Mouse (Mus musculus) spleen, postnatal 14 days (tissue): ENCODE measurements around the gene Clec3a.
A peak's percentile ranks its signal among the peaks of the same experiment; 100 is the strongest.

ENCODE experiments used
- DNase-seq, 2 experiments: peaks; one replicate each; pipeline ENCODE4 v3.0.0; 2021 to 2022; ENCODE audit warnings: low spot score in 2 of 2

Clec3a gene

DNA sequence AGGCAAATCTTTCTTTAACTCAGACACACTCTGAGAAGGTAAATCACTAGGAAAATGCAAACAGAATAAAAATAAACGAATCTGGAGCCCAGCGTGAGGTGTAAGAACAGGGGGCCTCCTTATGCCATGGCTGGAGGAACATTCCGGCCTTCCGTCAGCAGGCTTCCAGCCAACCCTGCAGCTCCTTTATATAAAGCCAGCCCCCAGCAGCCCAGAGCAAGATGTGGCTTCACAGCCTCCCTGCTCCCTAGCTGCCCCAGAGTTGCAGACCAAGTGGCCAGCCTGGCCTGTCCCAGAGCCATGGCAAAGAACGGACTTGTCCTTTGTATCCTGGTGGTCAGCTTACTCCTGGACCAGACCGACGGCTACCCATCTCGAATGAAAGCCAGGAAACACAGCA is at the start of gene Clec3a:
Gene Clec3a, plus strand, starts transcription at position 301 of the 400 bp plus-strand sequence.
- DNase-seq = no peak

DNA sequence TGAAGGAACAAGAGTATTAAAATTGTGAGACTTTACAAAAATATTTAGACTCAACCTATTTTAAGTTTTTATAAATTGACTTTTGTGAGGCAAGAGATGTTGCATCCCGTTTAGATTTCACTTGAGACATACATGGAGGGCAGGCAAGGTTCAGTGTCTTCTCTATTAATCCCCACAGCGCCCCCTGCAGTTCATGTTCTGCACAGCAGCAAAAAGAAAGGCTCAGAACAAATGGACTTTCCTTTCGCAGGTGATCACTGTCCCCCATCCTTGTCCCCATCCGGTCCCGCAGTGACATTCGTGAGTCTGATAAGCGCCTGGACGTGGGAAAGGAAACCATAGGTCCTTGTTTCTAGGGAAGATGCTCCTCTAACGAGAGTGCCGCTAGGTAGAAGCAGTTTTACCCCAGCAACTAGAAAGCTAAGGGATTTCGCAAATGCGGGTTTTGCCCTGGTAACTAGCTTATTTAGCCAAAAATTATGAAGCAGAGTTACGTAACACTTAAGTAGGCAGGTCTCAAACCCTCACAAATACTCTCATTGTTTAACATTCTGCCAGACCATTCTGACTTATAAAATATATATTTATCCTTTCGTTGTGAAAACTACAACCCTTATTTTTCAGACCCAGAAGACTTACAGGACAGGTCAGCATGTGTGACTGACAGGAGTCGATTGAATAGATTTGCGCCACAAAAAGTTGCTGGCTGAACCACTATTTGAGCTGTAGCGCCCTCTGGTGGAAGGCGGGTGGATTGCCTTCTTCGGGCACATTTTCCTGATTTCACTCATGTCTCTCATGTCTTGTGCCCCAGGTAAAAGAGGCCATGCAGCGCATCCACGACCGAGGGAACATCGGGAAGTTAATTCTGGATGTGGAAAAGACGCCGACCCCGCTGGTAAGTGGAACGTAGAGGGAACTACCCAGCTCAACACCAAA is 48.6 kb upstream of the Clec3a start:
- peak; percentile 11 to 32 for DNase-seq

- no peak for DNase-seq
Measured at GRCm38 (mm10) chr8:114374390-114374789, 43.5 kb upstream of the Clec3a start.

DNA sequence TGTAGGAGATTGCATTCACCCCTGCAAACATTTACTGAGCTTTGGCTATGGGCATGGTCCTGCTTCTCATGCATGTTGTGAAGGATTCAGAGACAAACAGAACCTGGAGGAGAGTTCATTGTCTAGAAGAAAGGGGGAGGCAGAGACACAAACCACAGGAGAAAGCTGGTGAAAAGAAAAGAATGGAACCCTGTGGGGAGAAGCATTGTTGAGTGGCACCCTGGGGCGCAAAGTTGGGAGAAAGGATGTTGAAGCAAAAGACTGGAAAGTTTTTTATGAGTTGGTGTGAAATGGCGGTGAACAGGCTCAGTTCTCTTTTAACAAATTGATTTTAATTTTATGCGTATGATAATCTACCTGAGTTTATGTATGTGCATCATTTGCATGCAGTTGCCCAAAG is 33.7 kb upstream of the Clec3a start:
- no peak for DNase-seq

GRCm38 (mm10) chr8:114387494-114387893 is 30.4 kb upstream of the Clec3a start:
- DNase-seq = no peak

DNA sequence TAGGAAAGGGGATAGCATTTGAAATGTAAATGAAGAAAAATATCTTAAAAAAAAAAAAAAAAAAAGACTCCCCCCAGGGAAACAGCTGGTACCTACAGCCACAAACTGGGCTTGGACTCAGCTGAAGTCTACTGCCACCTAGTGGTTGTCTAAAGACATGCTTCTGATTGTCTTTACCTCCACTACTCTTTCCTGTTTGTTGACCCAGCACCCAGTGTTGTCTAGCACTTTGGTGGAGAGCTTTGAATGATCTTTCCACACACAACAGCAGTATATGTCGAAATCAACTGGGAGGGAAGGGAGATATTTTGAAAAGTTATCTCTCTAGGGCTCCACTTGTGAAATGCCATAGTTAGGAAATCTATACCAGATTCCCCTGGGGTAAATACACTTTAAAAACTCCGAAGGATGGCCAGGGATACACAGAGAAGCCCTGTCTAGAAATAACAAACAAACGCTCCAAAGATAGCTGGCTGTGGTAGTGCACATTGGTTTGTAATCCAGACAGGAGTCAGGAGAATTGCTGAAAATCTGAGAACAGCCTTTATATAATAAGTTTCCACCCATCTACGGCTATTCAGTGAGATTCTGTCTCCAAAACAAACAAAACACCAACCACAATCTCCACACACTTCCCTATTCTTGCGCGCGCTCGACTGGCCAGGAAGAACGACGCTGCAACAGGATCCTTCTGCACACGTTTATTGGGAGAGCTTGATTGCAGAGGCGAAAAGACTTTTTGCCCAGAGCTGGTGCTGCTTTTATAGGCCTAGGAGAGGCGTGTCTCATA is 27.2 kb upstream of the Clec3a start:
- DNase-seq = no peak

- DNase-seq = no peak
Measured at GRCm38 (mm10) chr8:114398326-114398725, 19.6 kb upstream of the Clec3a start.

GRCm38 (mm10) chr8:114399273-114399672 is 18.6 kb upstream of the Clec3a start:
- DNase-seq = no peak

- DNase-seq = no peak
Measured at GRCm38 (mm10) chr8:114401679-114402078, 16.2 kb upstream of the Clec3a start.

DNA sequence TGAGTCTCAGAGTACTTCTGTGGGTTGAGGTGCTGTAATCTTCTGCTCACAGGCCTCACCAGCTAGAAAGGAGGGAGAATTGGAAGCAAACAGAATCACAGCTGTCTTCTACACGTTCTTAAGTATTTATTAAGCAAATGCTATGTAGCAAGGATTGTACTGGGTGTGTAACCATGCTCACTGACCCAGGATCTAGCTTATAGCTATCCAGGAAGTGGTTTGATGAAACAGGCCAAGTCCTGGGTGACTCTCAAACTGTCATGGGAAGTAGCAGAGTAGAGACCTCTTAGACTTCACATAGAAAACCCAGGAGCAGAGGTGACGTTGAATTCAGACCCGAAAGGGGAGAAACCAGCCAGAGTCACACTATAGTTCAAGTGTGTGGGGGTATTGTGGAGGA is 6.5 kb upstream of the Clec3a start:
- DNase-seq = no peak

DNA sequence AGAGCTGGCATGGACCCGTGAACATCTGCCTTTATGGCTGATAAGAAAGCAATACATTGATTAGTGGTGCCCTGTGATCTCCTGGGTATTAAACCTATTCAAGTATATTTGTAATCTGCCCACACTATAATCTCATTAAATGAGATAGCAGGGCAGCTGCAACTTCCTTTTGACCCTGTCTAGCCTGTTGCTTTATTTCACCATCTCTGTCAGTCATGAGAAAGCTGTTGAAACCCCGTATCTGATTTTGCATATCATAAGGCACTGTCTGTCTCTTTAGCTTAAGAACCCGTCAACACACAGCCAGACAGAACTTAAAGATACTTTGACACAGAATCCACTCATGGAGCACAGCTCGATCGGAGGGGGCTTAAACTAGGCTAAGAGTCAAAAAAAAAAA is 600 bp downstream of the Clec3a start:
- no peak for DNase-seq

DNA sequence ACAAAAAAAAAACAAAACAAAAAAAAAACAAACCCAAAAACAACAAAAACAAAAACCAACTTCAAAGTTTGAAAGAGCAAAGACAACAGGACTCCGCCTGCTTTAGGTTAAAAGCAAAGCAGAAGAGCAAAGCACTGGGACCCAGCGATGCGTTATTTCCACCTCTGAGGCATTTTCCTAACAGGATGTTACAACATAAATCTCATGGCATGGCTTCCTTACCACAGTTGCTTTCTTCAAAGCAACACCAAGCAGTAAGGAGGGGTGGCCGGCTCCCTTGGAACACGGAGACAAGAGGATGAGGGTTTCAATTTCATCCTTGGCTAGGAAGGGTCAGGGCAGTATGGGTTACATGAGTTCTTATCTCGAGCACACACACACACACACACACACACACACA is 1.0 kb downstream of the Clec3a start:
- DNase-seq = no peak

GRCm38 (mm10) chr8:114421544-114421943 is 3.7 kb downstream of the Clec3a start:
- DNase-seq = no peak

- DNase-seq = peak; percentile 14 to 48
Measured at GRCm38 (mm10) chr8:114438236-114438635, 20.4 kb downstream of the Clec3a start.

DNA sequence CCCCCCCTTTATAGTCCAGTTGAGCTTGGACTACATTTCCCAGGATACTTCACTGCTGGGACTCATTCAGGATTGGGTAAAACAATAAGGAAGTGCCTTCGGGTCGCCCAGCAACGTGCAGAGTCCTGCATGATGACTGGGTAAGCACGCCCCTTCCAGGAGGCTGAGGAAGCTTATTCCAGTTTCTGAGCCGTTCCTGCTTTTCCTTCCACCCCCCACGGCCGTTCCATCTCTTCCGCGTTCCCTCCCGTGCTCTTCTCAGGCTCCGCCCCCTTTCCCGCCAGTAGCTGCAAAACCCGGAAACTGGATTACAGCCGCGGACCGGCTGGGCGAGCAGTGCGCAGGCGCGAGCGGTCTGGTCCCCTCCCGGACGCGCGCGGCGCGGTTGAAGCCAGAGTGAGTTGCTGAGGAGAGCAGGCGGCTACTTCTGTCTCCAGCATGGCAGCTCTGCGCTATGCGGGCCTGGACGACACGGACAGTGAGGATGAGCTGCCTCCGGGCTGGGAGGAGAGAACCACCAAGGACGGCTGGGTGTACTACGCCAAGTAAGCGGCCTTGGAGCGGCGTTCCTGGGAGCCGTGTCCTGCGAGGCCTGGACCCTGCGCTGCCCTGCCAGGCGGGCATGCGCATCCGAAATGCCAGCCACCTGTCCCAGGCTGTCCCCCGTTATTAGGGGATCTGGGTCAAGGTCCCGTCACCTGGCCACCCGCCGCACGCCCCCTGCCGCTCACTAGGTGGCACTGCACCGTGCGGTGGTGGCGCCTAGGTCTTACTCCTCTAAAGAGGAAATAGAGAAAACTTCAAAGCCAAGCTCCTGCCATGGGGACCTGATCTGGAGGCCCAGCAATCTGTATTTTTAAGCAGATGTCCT is 21.7 kb downstream of the Clec3a start, which contains the start of gene Wwox:
Gene Wwox, plus strand, starts transcription at position 322 of the 871 bp plus-strand sequence.
- DNase-seq = peak; percentile 99

DNA sequence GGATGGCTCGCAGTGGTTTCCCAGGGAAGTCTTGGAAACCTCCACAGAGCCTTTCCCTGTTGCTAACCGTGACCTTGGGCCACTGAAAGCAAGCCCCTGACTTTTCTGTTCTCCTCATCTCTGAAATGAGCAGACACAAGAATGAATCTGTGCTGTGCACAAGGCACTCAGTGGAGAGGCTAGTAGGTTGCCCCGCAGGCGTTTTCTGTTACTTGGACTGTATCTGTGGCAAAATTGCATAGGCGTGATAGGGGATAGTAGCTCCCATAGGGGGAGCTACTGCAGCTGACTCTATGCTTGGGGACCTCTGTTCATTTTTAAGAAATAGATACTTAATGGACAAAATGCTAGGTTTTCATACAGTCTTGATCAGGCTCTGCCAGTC is 22.3 kb downstream of the Clec3a start:
- no peak for DNase-seq

DNA sequence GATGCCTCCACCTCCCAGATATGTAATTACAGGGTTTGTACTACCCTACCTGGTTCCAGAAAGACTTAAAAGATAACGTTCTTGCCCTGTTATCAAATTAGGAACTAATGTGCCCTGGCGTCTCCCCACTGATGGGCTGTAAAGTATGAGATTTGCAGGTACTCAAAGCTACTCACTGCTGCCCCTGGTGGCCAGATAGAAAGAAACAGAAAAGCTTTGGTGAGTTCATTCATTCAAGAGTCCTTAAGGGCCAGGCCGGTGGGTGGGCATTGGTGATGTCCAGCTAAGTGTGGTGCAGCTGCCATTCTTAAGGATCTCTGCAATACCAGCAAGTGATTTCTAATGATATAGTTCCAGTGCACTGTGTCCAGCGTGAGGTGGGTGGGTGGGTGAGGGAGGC is 23.7 kb downstream of the Clec3a start:
- DNase-seq = peak in 1 of 2 experiments; percentile 24

- no peak for DNase-seq
Measured at GRCm38 (mm10) chr8:114446884-114447283, 29.0 kb downstream of the Clec3a start.

GRCm38 (mm10) chr8:114452278-114452677 is 34.4 kb downstream of the Clec3a start:
- no peak for DNase-seq

GRCm38 (mm10) chr8:114452781-114453221 is 34.9 kb downstream of the Clec3a start:
- DNase-seq = peak in 1 of 2 experiments; percentile 21

DNA sequence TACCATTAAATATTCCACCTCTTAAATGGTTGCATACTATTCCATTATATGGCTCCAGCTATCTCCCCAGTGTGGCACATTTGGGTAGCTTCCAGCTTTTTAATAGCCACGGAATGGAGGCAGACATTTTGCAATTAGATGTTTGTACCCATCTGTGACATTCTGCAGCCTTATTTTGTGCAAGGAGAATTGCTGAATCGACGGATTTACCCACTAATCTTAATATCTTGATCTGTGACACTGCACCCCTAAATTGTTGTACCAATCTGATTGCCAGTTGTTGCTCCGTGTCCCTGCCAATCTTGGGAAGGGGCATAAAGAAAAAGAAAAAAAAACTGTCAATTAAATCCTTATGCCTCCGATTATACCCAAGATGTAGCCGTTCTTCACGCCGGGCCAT is 37.4 kb downstream of the Clec3a start:
- DNase-seq = no peak

DNA sequence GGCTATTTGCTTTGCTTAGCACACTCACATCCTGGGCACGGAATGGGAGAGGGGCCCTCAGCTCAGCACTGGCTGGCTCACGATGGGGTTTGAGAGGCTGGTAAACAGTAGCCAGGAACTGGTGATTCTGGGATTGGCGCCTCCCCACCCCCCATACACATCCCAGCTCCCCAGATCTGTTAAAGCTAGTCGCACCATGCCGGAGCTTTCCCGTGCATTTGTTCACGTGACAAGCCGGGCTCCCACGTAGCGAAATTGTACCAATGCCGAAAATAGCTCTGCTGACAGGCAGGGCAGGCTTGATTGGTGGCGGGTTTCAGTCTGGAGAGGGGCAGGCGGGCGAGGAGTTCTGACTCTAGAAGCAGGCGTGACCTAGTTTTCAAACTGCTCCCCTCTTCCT is 38.1 kb downstream of the Clec3a start:
- no peak for DNase-seq
